Mouse (Mus musculus): ENCODE measurements around the gene Fastk.

DNA sequence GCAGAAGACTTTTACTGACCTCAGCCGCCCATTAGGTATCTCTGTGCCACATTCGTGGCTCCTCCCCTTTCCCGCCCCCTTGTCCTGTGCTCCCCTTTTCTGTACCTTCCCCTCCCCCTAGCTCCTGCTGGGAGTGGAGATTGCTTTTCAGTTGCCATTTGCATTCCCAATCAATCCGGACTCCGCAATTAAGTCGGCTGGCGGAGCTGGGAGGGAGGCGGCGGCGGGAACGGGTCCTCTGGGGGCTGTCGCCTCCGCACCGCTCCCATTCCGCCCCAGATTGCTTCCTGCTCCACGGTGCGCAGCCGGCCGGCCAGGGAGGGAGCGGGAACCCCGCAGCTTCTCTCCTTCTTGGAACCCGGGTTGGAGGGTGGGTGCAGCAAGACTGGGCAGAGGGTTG, 39.9 kb upstream of the Fastk start:
- TF ChIP-seq CTCF (IDR thresholded peaks at IDR 0.05; ENCODE audit: extremely low read depth, insufficient read length, insufficient replicate concordance, low read depth, low read length) (no peak), POLR2A (IDR thresholded peaks at IDR 0.05; ENCODE audit: low read depth, low read length) (no peak)

All from small intestine, adult 2 months (tissue).